Mouse (Mus musculus): ENCODE data around the gene Jtb. TPM values are rescaled to one million over a fixed set of nuclear protein-coding genes. Genes with fewer than 3 reads are reported as not detected.

Jtb gene
- polyA plus RNA-seq, 1 experiment from 2014 or later: 96.8 TPM

DNA sequence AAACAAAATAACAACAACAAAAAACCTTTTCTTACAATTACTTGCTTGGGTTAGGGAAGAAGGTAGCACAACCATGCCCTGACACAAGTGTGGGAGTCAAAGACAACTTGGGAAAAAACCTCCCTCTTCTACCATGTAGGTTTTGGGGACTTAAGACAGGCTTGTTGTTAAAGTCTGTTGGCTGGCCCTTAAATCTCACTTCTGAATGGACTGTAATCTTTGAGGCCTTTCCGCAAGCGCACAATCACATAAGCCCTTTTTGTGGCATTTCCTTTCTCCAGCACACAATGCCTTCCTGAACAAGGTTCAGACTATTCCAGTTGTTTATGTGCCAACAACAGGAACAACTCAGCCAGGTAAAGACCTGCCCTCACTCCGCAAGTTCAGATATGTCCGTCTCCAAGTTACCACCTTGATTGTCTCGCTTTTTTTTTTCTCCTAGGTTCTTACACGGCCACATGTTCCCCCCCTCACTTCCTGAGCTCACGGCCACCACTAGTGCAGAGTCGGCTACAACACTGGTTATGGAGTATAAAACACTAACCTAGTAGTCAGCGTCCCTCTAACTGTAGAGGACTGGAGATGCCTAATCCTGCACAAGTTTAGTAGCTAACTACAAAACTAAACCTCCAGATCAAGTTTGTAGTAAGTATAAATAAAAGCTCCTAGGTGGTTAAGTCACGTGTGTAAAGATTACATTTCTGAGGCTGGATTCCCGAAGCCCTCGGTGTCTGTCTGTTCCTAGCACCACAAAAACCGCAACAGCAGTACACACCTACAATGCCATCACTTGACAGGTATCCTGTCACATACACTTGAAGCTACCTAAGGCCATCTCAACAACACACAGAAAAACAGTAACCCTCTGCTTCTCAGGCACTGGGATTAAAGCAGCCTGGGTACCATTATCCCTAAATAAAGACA, 19.7 kb upstream of the Jtb start:
- WGBS: 80% methylated on average over 13 of the region's 13 CpGs

DNA sequence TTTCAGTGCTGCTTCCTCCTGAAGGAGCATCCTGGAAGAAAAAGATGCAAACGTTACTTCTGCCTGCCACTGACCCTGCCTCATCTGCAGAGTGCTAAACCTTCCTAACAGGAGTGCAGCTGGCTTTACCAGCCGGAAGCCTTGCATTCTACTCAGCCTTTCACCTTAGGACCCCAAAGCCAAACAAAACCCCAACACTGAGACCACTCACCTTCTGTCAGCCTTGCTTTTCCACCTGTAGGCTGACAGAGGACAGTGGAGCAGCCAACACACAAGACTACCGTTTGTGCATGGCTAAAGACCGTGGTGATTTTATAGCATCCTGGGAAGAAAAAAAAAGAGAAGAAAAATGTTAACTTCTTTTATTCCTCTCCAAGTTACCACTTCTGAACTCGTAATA, 18.7 kb upstream of the Jtb start:
- Histone ChIP-seq H3K9ac (peak overlapping the region; percentile 91), H3K4me2 (replicated peaks) (peak overlapping the region; percentile 95), H3K36me3 (peaks cover 49% of the 10 kb centered on the region), H3K4me3 (peak overlapping the region; percentile 86), H3K9me3 (no peaks in the 10 kb centered on the region), H3K4me1 (peaks cover 26% of the 10 kb centered on the region), H3K27ac (no peak overlapping the region), H3K27me3 (no peaks in the 10 kb centered on the region)
- WGBS: 15% methylated on average over 5 of the region's 5 CpGs
- no peak for ATAC-seq (ENCODE audit: low FRiP score, low read depth)

More for the DNA sequence above, 19.7 kb upstream of the Jtb start:
- no peaks in the 10 kb centered on the region for H3K27me3 ChIP-seq
- peak overlapping the region; percentile 86 for H3K4me3 ChIP-seq
- peak overlapping the region; percentile 95 for H3K4me2 ChIP-seq (replicated peaks)
- ATAC-seq (ENCODE audit: low FRiP score, low read depth): no peak
- H3K9me3 ChIP-seq: no peaks in the 10 kb centered on the region
- H3K9ac ChIP-seq: peak overlapping the region; percentile 55
- H3K4me1 ChIP-seq: peaks cover 26% of the 10 kb centered on the region
- H3K27ac ChIP-seq: no peak overlapping the region
- peaks cover 57% of the 10 kb centered on the region for H3K36me3 ChIP-seq

DNA sequence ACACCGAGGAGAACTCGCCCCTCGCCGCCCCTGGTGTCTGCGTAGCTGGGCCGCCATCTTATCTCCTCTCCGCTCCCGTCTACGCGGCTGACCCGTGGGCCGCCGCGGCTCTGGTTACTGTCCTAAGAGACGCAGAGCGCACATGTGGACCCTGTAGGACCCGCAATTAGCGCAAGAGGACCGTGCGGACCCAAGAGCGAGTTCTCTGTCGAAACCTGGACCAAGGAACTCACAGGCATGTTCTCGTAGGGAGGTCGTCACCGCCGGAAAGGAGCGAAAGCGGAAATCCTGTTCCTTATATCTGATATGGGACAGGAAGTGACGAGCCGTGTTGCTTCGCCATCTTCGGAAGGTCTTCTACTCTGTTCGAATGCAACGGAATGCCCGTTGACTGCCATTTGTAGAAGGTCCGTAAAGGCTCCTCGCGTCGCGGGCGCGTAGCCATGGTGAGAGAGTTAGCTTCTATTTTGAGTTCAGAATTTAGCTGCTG, 18.0 kb upstream of the Jtb start, which contains the start of the genes Rps27 and Rab13:
Rps27 (minus strand) TSS at position 275 of the 490 bp plus-strand sequence.
Rab13 (plus strand) TSS at position 319 of the 490 bp plus-strand sequence.
- WGBS: under 1% methylated on average over 42 of the region's 42 CpGs
- Histone ChIP-seq H3K27me3 (no peaks in the 10 kb centered on the region), H3K4me2 (replicated peaks) (peak within 1 kb of the TSS; percentile 95), H3K9ac (peak within 1 kb of the TSS; percentile 91), H3K36me3 (peaks cover 42% of the 10 kb centered on the region), H3K4me3 (peak within 1 kb of the TSS; percentile 86), H3K4me1 (peaks cover 26% of the 10 kb centered on the region), H3K27ac (peak within 1 kb of the TSS; percentile 85; the same call in 1 of the 2 replicates), H3K9me3 (no peaks in the 10 kb centered on the region)
- peak; percentile 95 for ATAC-seq (ENCODE audit: low FRiP score, low read depth)

- peaks cover 35% of the 10 kb centered on the region for H3K36me3 ChIP-seq
- peaks cover 26% of the 10 kb centered on the region for H3K4me1 ChIP-seq
- no peaks in the 10 kb centered on the region for H3K27me3 ChIP-seq
- no peaks in the 10 kb centered on the region for H3K9me3 ChIP-seq
- WGBS: 11% methylated on average over 12 of the region's 12 CpGs
- peak overlapping the region; percentile 44; the same call in 1 of the 2 replicates for H3K27ac ChIP-seq
- peak overlapping the region; percentile 56 for H3K9ac ChIP-seq
- H3K4me2 ChIP-seq (replicated peaks): peak overlapping the region; percentile 75
- peak; percentile 43; the same call in 1 of the 2 replicates for ATAC-seq (ENCODE audit: low FRiP score, low read depth)
- peak overlapping the region; percentile 86 for H3K4me3 ChIP-seq
These were observed 17.3 kb upstream of the Jtb start for GRCm38 (mm10) chr3:90213956-90214684.

GRCm38 (mm10) chr3:90215825-90216380, 15.5 kb upstream of the Jtb start:
- H3K4me3 ChIP-seq: no peak overlapping the region
- H3K9me3 ChIP-seq: no peaks in the 10 kb centered on the region
- H3K4me1 ChIP-seq: peaks cover 29% of the 10 kb centered on the region
- peaks cover 17% of the 10 kb centered on the region for H3K36me3 ChIP-seq
- WGBS: 41% methylated on average over 1 of the region's 1 CpGs
- no peak overlapping the region for H3K4me2 ChIP-seq (replicated peaks)
- no peak overlapping the region for H3K9ac ChIP-seq
- no peak for ATAC-seq (ENCODE audit: low FRiP score, low read depth)
- no peaks in the 10 kb centered on the region for H3K27me3 ChIP-seq
- H3K27ac ChIP-seq: no peak overlapping the region

- ATAC-seq (ENCODE audit: low FRiP score, low read depth): no peak; the same call in 1 of the 2 replicates
- H3K9ac ChIP-seq: peak overlapping the region; percentile 72
- H3K4me2 ChIP-seq (replicated peaks): peak overlapping the region; percentile 77
- peaks cover 17% of the 10 kb centered on the region for H3K4me1 ChIP-seq
- H3K4me3 ChIP-seq: peak overlapping the region; percentile 57
- H3K27ac ChIP-seq: peak overlapping the region; percentile 88
- no peaks in the 10 kb centered on the region for H3K27me3 ChIP-seq
- WGBS: 15% methylated on average over 6 of the region's 6 CpGs
- H3K36me3 ChIP-seq: peaks cover 23% of the 10 kb centered on the region
- H3K9me3 ChIP-seq: no peaks in the 10 kb centered on the region
These were observed 11.3 kb upstream of the Jtb start for GRCm38 (mm10) chr3:90220088-90220487.

DNA sequence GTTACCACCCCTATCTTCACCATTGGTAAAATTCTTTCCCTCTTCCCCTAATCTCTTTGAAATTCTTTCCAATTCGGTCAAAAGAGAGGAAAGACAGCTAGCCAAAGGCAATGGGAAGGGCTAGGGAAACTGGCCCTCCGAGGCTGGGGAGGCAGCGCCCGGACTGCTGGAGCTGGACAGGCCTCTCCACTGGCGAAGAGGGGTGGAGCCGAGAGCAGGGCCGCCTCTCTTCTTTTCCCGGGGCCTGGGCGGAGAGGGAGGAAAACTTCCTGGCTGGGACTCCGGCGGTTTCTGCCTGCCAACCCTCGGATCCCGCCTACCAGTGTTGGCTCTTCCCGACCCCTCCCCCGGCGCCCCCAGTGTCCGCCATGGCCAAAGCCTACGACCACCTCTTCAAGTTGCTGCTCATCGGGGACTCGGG, 10.9 kb upstream of the Jtb start:
- no peaks in the 10 kb centered on the region for H3K9me3 ChIP-seq
- H3K27ac ChIP-seq: peak overlapping the region; percentile 88
- peaks cover 17% of the 10 kb centered on the region for H3K4me1 ChIP-seq
- H3K4me3 ChIP-seq: peak overlapping the region; percentile 57
- peaks cover 27% of the 10 kb centered on the region for H3K36me3 ChIP-seq
- WGBS: 1% methylated on average over 20 of the region's 20 CpGs
- H3K4me2 ChIP-seq (replicated peaks): peak overlapping the region; percentile 77
- peak; percentile 85 for ATAC-seq (ENCODE audit: low FRiP score, low read depth)
- H3K27me3 ChIP-seq: no peaks in the 10 kb centered on the region
- H3K9ac ChIP-seq: peak overlapping the region; percentile 72

DNA sequence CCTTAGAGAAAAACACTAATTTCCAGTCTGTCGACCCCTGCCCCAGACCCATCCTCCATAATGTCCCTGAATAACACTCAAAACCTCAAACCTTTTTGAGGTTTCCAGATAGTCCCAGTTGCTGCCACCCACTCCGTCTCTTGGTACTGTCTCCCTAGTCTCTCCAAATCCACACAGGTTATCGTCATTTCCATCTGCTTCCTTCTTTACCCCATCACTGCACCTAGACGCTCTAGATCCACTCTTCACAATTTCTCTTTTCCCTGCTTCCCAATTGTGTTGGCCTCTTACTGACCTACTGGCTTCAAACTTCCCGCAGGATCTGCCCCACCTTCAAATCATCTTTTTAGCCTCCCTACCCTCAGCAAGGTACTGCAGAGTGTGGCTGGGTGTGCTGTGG, 10.3 kb upstream of the Jtb start:
- Histone ChIP-seq H3K4me1 (peaks cover 17% of the 10 kb centered on the region), H3K4me2 (replicated peaks) (peak overlapping the region; percentile 77), H3K9me3 (no peaks in the 10 kb centered on the region), H3K36me3 (peaks cover 33% of the 10 kb centered on the region), H3K9ac (peak overlapping the region; percentile 72), H3K4me3 (peak overlapping the region; percentile 57), H3K27ac (peak overlapping the region; percentile 88; the same call in 1 of the 2 replicates), H3K27me3 (no peaks in the 10 kb centered on the region)
- 22% methylated on average over 5 of the region's 5 CpGs for WGBS
- ATAC-seq (ENCODE audit: low FRiP score, low read depth): no peak

DNA sequence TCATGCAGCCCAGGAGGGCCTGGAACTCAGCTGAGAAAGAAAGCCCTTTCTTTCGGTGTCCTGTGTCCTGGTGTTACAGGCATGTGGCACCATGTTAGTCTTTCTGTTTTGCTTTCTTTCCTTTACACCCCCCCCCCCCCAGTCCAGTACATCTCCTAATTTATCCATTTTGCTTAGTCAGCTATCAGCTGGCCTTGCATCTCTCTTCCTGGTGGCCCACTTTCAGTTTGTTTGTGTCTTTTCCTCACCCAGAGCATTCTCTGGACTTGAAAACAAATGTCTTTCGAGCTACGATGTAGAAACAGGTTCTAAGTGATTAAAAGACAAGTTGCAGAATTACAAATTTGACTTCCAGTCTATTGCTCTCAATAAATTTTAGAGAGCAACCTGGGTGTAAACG, 8.9 kb upstream of the Jtb start:
- WGBS: 92% methylated on average over 4 of the region's 4 CpGs
- Histone ChIP-seq H3K4me2 (replicated peaks) (0 out of 2 replicates have a peak overlapping the region, but pooled peaks have one; percentile 77), H3K4me1 (peaks cover 14% of the 10 kb centered on the region), H3K36me3 (peaks cover 36% of the 10 kb centered on the region), H3K27ac (no peak overlapping the region), H3K9me3 (no peaks in the 10 kb centered on the region), H3K4me3 (no peak overlapping the region), H3K27me3 (no peaks in the 10 kb centered on the region), H3K9ac (no peak overlapping the region)
- ATAC-seq (ENCODE audit: low FRiP score, low read depth): no peak

- WGBS: 87% methylated on average over 3 of the region's 3 CpGs
- Histone ChIP-seq H3K4me2 (replicated peaks) (no peak overlapping the region), H3K27ac (no peak overlapping the region), H3K4me1 (peaks cover 14% of the 10 kb centered on the region), H3K9ac (no peak overlapping the region), H3K4me3 (no peak overlapping the region), H3K36me3 (peaks cover 36% of the 10 kb centered on the region), H3K9me3 (no peaks in the 10 kb centered on the region), H3K27me3 (no peaks in the 10 kb centered on the region)
- no peak for ATAC-seq (ENCODE audit: low FRiP score, low read depth)
These were observed 8.5 kb upstream of the Jtb start for GRCm38 (mm10) chr3:90222941-90223340.

DNA sequence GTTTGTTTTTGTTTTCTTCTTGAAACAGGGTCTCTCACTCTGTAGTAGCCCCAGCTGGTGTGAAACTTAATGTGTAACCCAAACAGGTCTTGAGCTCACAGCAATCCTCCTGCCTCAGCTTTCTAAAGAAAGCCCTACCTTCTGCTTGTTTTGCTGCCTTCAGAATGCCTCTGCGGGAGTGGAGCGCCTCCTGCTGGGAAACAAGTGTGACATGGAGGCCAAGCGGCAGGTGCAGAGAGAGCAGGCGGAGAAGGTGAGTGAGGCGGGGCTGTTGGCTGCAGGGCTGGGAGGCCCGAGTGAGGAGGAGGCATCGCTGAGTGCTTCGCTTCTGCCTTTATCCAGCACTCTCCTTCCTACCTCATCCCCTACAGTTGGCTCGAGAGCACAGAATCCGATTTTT, 7.1 kb upstream of the Jtb start:
- Histone ChIP-seq H3K9ac (no peak overlapping the region), H3K4me1 (peaks cover 14% of the 10 kb centered on the region), H3K36me3 (peaks cover 36% of the 10 kb centered on the region), H3K27me3 (no peaks in the 10 kb centered on the region), H3K4me2 (replicated peaks) (no peak overlapping the region), H3K4me3 (no peak overlapping the region), H3K9me3 (no peaks in the 10 kb centered on the region), H3K27ac (no peak overlapping the region)
- 78% methylated on average over 10 of the region's 10 CpGs for WGBS
- no peak for ATAC-seq (ENCODE audit: low FRiP score, low read depth)

Data from limb, embryonic 13.5 days (tissue).